Mouse (Mus musculus) CH12.LX (cell line): ENCODE measurements around the gene Elf1. TPM values are rescaled to one million over a fixed set of nuclear protein-coding genes. Genes with fewer than 3 reads are reported as not detected.

Experiments
- DNase-seq: peaks from one replicate; pipeline ENCODE4 v3.0.0-alpha.2; 2013; ENCODE audit errors: extremely low read depth
- H3K27ac ChIP-seq: 2 replicates; pipeline ENCODE4 v1.5.1; 2012; ENCODE audit warnings: low read depth, mild to moderate bottlenecking, control low read depth, moderate library complexity; ENCODE audit not compliant: insufficient read depth
- H3K27me3 ChIP-seq: replicated peaks from 2 replicates; pipeline ENCODE3; 2012; ENCODE audit warnings: inconsistent platforms
- H3K36me3 ChIP-seq, 2 experiments: replicated peaks in 1 of 2; 2 replicates each; pipeline versions ENCODE3 to v1.6.1; 2012; ENCODE audit warnings: inconsistent platforms in 1 of 2, low read length in 1 of 2, mild to moderate bottlenecking in 1 of 2, mixed read lengths in 1 of 2, moderate library complexity in 1 of 2; ENCODE audit not compliant: control insufficient read depth in 1 of 2, insufficient read depth in 1 of 2
- H3K4me1 ChIP-seq, 2 experiments: 2 replicates each; pipeline ENCODE4 v1.6.1; 2012; ENCODE audit warnings: inconsistent platforms in 1 of 2, moderate library complexity in 1 of 2; ENCODE audit not compliant: insufficient read depth in 2 of 2, control insufficient read depth in 1 of 2
- H3K4me2 ChIP-seq: 2 replicates; pipeline ENCODE4 v1.6.1; 2012; ENCODE audit warnings: low read depth, mild to moderate bottlenecking, control low read depth; ENCODE audit not compliant: poor library complexity, insufficient read depth, severe bottlenecking
- H3K4me3 ChIP-seq, 3 experiments: fragments of 150-350 bp in 1 of 3; sonication (generic) in 1 of 3; replicated peaks in 1 of 3; 2 replicates each; pipeline versions ENCODE3 to v1.5.1; 2011 to 2012; ENCODE audit warnings: low read depth in 2 of 3, low read length in 2 of 3, mild to moderate bottlenecking in 2 of 3, moderate library complexity in 2 of 3, control low read depth in 1 of 3, improper control_type of control experiment in 1 of 3, inconsistent platforms in 1 of 3, mixed read lengths in 1 of 3; ENCODE audit not compliant: poor library complexity in 1 of 3
- H3K79me2 ChIP-seq: replicated peaks from 2 replicates; pipeline ENCODE4 v1.6.1; 2012; ENCODE audit warnings: mild to moderate bottlenecking, moderate library complexity; ENCODE audit not compliant: control insufficient read depth, poor library complexity, insufficient read depth, severe bottlenecking; ENCODE audit errors: extremely low read depth
- H3K9ac ChIP-seq: 2 replicates; pipeline ENCODE4 v1.6.1; 2012; ENCODE audit warnings: low read depth, mild to moderate bottlenecking, control low read depth, moderate library complexity; ENCODE audit not compliant: insufficient read depth
- H3K9me3 ChIP-seq: replicated peaks from 2 replicates; pipeline ENCODE3; 2012; ENCODE audit warnings: low read length, inconsistent platforms, mixed read lengths
- BHLHE40 ChIP-seq: IDR thresholded peaks from 2 replicates; pipeline ENCODE4 v1.6.1; 2011; ENCODE audit warnings: mild to moderate bottlenecking, low read depth, low read length, improper control_type of control experiment
- CTCF ChIP-seq, 2 experiments: IDR thresholded peaks in 1 of 2; conservative IDR thresholded peaks in 1 of 2; 2 replicates each; pipeline ENCODE4 v1.5.1; 2011 to 2012; ENCODE audit warnings: low read depth in 2 of 2, low read length in 2 of 2, improper control_type of control experiment in 1 of 2, inconsistent platforms in 1 of 2, mild to moderate bottlenecking in 1 of 2, moderate library complexity in 1 of 2
- E2F4 ChIP-seq: IDR thresholded peaks from 2 replicates; pipeline ENCODE4 v1.6.1; 2011; ENCODE audit warnings: low read depth, low read length, improper control_type of control experiment; ENCODE audit not compliant: insufficient replicate concordance
- ELF1 ChIP-seq: IDR thresholded peaks from 2 replicates; pipeline ENCODE4 v1.6.1; 2014; ENCODE audit warnings: low read depth, mild to moderate bottlenecking, inconsistent platforms, low read length, improper control_type of control experiment
- GABPA ChIP-seq: IDR thresholded peaks from 2 replicates; pipeline ENCODE4 v1.6.1; 2012; ENCODE audit warnings: low read depth, low read length, improper control_type of control experiment, inconsistent platforms; ENCODE audit not compliant: insufficient replicate concordance
- KAT2A ChIP-seq: IDR thresholded peaks from 2 replicates; pipeline ENCODE4 v1.6.1; 2012; ENCODE audit warnings: low read length, improper control_type of control experiment, inconsistent platforms; ENCODE audit not compliant: insufficient replicate concordance
- MEF2A ChIP-seq: IDR thresholded peaks from 2 replicates; pipeline ENCODE4 v1.6.1; 2014; ENCODE audit warnings: low read depth, mild to moderate bottlenecking, inconsistent platforms, low read length, improper control_type of control experiment, borderline replicate concordance
- RAD21 ChIP-seq: IDR thresholded peaks from 2 replicates; pipeline ENCODE4 v1.6.1; 2011; ENCODE audit warnings: low read depth, mild to moderate bottlenecking, low read length, improper control_type of control experiment, moderate library complexity
- TCF12 ChIP-seq: IDR thresholded peaks from 2 replicates; pipeline ENCODE4 v1.6.1; 2014; ENCODE audit warnings: low read depth, mild to moderate bottlenecking, inconsistent platforms, low read length, improper control_type of control experiment
- ZKSCAN1 ChIP-seq: IDR thresholded peaks from 2 replicates; pipeline ENCODE4 v1.6.1; 2012; ENCODE audit warnings: low read depth, inconsistent platforms, low read length, improper control_type of control experiment, borderline replicate concordance
- ZMIZ1 ChIP-seq: IDR thresholded peaks from 2 replicates; pipeline ENCODE4 v1.6.1; 2012; ENCODE audit warnings: low read depth, mild to moderate bottlenecking, inconsistent platforms, low read length, improper control_type of control experiment
- dilution Hi-C: fragments of 300-500 bp; cut with MboI; formaldehyde crosslinking; loops from 2 replicates; pipeline ENCODE4 v1.14.3; 2020; ENCODE audit warnings: low sequenced_read_pairs; ENCODE audit not compliant: extremely low pct_unique_long_range_greater_than_20kb, extremely low pct_ligation_motif_present
- in situ Hi-C: fragments of 300-500 bp; cut with MboI; formaldehyde crosslinking; loops from 3 replicates; pipeline ENCODE4 v1.14.3; 2019; ENCODE audit warnings: low sequenced_read_pairs, low pct_ligation_motif_present, low pct_unique_long_range_greater_than_20kb, mixed read lengths
- polyA plus RNA-seq: library from polyadenylated mRNA; unstranded; fragments of >175 nt; gene quantifications from 2 replicates; pipeline ENCODE4 v1.2.1, GENCODE M21; 2012; ENCODE audit warnings: low read depth; ENCODE audit not compliant: insufficient read length
- total RNA-seq, 2 experiments: library from RNA; depleted of rRNA; stranded (reverse); fragments of 300-350 nt in 1 of 2; fragments of >200 nt in 1 of 2; gene quantifications; 2 replicates each; pipeline ENCODE4 v1.2.3; 2012 to 2014

Gene Elf1
- total and polyA plus RNA-seq, 3 experiments, result 37.1 to 71.7 (median 54.4) TPM

GRCm38 (mm10) chr14:79503371-79504075, 22.5 kb downstream of the Elf1 start:
- H3K9ac ChIP-seq, result no peak overlapping the region
- no peaks in the 10 kb centered on the region for H3K36me3 ChIP-seq
- TF ChIP-seq GABPA (no peak), ELF1 (no peak), E2F4 (no peak), ZMIZ1 (no peak)
- no peak for DNase-seq
- H3K79me2 ChIP-seq, result no peaks in the 10 kb centered on the region; the same call in 1 of the 2 replicates
- no peak overlapping the region for H3K4me2 ChIP-seq
- no peak overlapping the region for H3K27ac ChIP-seq
- no peak overlapping the region for H3K4me3 ChIP-seq
- H3K27me3 ChIP-seq, result no peaks in the 10 kb centered on the region
- no peaks in the 10 kb centered on the region for H3K9me3 ChIP-seq
- dilution Hi-C loops, result no loop called here
- in situ Hi-C loops, result no loop called here
- H3K4me1 ChIP-seq, result peaks cover 3 to 13% of the 10 kb centered on the region in 2 experiments; a peak in 2 of 4 replicates

GRCm38 (mm10) chr14:79504246-79505006, 23.4 kb downstream of the Elf1 start:
- Histone ChIP-seq H3K27me3 (no peaks in the 10 kb centered on the region), H3K4me3 (no peak overlapping the region), H3K9me3 (no peaks in the 10 kb centered on the region), H3K79me2 (no peaks in the 10 kb centered on the region; the same call in 1 of the 2 replicates), H3K4me2 (no peak overlapping the region), H3K9ac (no peak overlapping the region), H3K27ac (no peak overlapping the region), H3K36me3 (no peaks in the 10 kb centered on the region), H3K4me1 (peaks cover 3 to 13% of the 10 kb centered on the region in 2 experiments; a peak in 2 of 4 replicates)
- dilution Hi-C loops, result no loop called here
- in situ Hi-C loops, result no loop called here
- DNase-seq, result no peak
- TF ChIP-seq TCF12 (no peak), ZKSCAN1 (no peak), KAT2A (no peak), CTCF (conservative IDR thresholded peaks at IDR 0.05 in 1 of 2, IDR thresholded peaks at IDR 0.05 in 1 of 2; ENCODE audit: low read depth in 2 of 2, low read length in 2 of 2) (no peak), RAD21 (no peak), BHLHE40 (no peak)

GRCm38 (mm10) chr14:79506207-79506606, 25.2 kb downstream of the Elf1 start:
- Histone ChIP-seq H3K79me2 (no peaks in the 10 kb centered on the region; the same call in 1 of the 2 replicates), H3K9ac (no peak overlapping the region), H3K27ac (no peak overlapping the region), H3K4me3 (no peak overlapping the region), H3K4me2 (no peak overlapping the region), H3K27me3 (no peaks in the 10 kb centered on the region), H3K9me3 (no peaks in the 10 kb centered on the region), H3K4me1 (peaks cover 3 to 14% of the 10 kb centered on the region in 2 experiments; a peak in 2 of 4 replicates), H3K36me3 (no peaks in the 10 kb centered on the region)
- DNase-seq, result no peak
- TF ChIP-seq RAD21 (no peak), MEF2A (no peak)
- dilution Hi-C loops, result no loop called here
- in situ Hi-C loops, result no loop called here
